Mouse (Mus musculus) frontal cortex, postnatal 14 days (tissue): ENCODE data around the gene Kcnab2.
A peak's percentile ranks its signal among the peaks of the same experiment; 100 is the strongest.

Experiments
- DNase-seq, 2 experiments: peaks; one replicate each; pipeline ENCODE4 v3.0.0; 2022; ENCODE audit warnings: low spot score in 2 of 2

Gene Kcnab2

GRCm38 (mm10) chr4:152392192-152392591 lies 85.5 kb downstream of the Kcnab2 start:
- DNase-seq = peak in 1 of 2 experiments; percentile 45

- DNase-seq = no peak
Measured at GRCm38 (mm10) chr4:152385644-152386043, 92.0 kb downstream of the Kcnab2 start.

GRCm38 (mm10) chr4:152382528-152383252 lies 95.0 kb downstream of the Kcnab2 start:
- DNase-seq = no peak

GRCm38 (mm10) chr4:152365228-152365627 lies 112.4 kb downstream of the Kcnab2 start:
- no peak for DNase-seq

GRCm38 (mm10) chr4:152362180-152362579 lies 115.5 kb downstream of the Kcnab2 start:
- no peak for DNase-seq

GRCm38 (mm10) chr4:152360855-152361254 lies 116.8 kb downstream of the Kcnab2 start:
- no peak for DNase-seq

GRCm38 (mm10) chr4:152359700-152360099 lies 118.0 kb downstream of the Kcnab2 start:
- DNase-seq = no peak

GRCm38 (mm10) chr4:152355672-152356071 lies 122.0 kb downstream of the Kcnab2 start:
- DNase-seq = no peak

GRCm38 (mm10) chr4:152353886-152354637 lies 123.6 kb downstream of the Kcnab2 start:
- no peak for DNase-seq

GRCm38 (mm10) chr4:152351422-152352305 lies 126.0 kb downstream of the Kcnab2 start:
- no peak for DNase-seq

- no peak for DNase-seq
Measured at GRCm38 (mm10) chr4:152350722-152351421, 126.8 kb downstream of the Kcnab2 start.

- DNase-seq = peak; percentile 62 to 66
Measured at GRCm38 (mm10) chr4:152349837-152350381, 127.8 kb downstream of the Kcnab2 start.

- DNase-seq = no peak
Measured at GRCm38 (mm10) chr4:152345120-152345889, 132.4 kb downstream of the Kcnab2 start.

GRCm38 (mm10) chr4:152344651-152345050 lies 133.0 kb downstream of the Kcnab2 start:
- DNase-seq = no peak

- DNase-seq = no peak
Measured at GRCm38 (mm10) chr4:152343296-152343695, 134.4 kb downstream of the Kcnab2 start.
